Mouse (Mus musculus) embryonic facial prominence, embryonic 15.5 days (tissue): ENCODE measurements around the gene Col23a1. TPM values are rescaled to one million over a fixed set of nuclear protein-coding genes. Genes with fewer than 3 reads are reported as not detected.

Experiments
- ATAC-seq: fragments of 200-750 bp; cut with Nextera tagmentation; 2 replicates; pipeline ENCODE4 v1.8.0; 2017; ENCODE audit warnings: low read depth, moderate TSS enrichment; ENCODE audit not compliant: insufficient number of reproducible peaks, low FRiP score, low TSS enrichment
- H3K27ac ChIP-seq: fragments of 300-500 bp; sonication (generic); replicated peaks from 2 replicates; pipeline ENCODE4 v1.5.1; 2015; ENCODE audit warnings: mild to moderate bottlenecking, inconsistent platforms
- H3K27me3 ChIP-seq: fragments of 300-500 bp; sonication (generic); 2 replicates; pipeline ENCODE4 v1.6.1; 2015; ENCODE audit warnings: inconsistent platforms
- H3K36me3 ChIP-seq: fragments of 300-500 bp; sonication (generic); 2 replicates; pipeline ENCODE4 v1.6.1; 2015; ENCODE audit warnings: mild to moderate bottlenecking, inconsistent platforms
- H3K4me1 ChIP-seq: fragments of 300-500 bp; sonication (generic); 2 replicates; pipeline ENCODE4 v1.6.1; 2015; ENCODE audit warnings: inconsistent platforms
- H3K4me2 ChIP-seq: fragments of 300-500 bp; sonication (generic); replicated peaks from 2 replicates; pipeline ENCODE4 v1.6.1; 2015; ENCODE audit warnings: mild to moderate bottlenecking, inconsistent platforms
- H3K4me3 ChIP-seq: fragments of 300-500 bp; sonication (generic); replicated peaks from 2 replicates; pipeline ENCODE4 v1.5.1; 2015; ENCODE audit warnings: mild to moderate bottlenecking, inconsistent platforms
- H3K9ac ChIP-seq: fragments of 300-500 bp; sonication (generic); 2 replicates; pipeline ENCODE4 v1.6.1; 2015; ENCODE audit warnings: inconsistent platforms
- H3K9me3 ChIP-seq: fragments of 300-500 bp; sonication (generic); replicated peaks from 2 replicates; pipeline ENCODE4 v1.6.1; 2016; ENCODE audit warnings: inconsistent platforms
- WGBS: fragments of 180-500 bp; shearing (Covaris S2); methylation state at CpG from one replicate; pipeline ENCODE4 v1.1.7; 2015; 5-methylcytosine and 5-hydroxymethylcytosine counted together
- polyA plus RNA-seq: library from polyadenylated mRNA; unstranded; fragments of >200 nt; fragmentation: Nextera tagmentation; extraction: Ambion mirVana; gene quantifications from 2 replicates; pipeline ENCODE4 v1.2.1, GENCODE M21; 2015

The Col23a1 gene
- polyA plus RNA-seq, 1 experiment from 2014 or later, result 26.2 TPM

- no peaks in the 10 kb centered on the region for H3K4me1 ChIP-seq
- H3K4me2 ChIP-seq, result no peak overlapping the region
- no peaks in the 10 kb centered on the region for H3K36me3 ChIP-seq
- H3K4me3 ChIP-seq, result no peak overlapping the region
- H3K27me3 ChIP-seq, result no peaks in the 10 kb centered on the region
- WGBS, result 77% methylated on average over 11 of the region's 11 CpGs
- no peaks in the 10 kb centered on the region for H3K9me3 ChIP-seq
- no peak overlapping the region for H3K27ac ChIP-seq
- ATAC-seq, result no peak
- no peak overlapping the region for H3K9ac ChIP-seq
These were observed 40.4 kb downstream of the Col23a1 start for GRCm38 (mm10) chr11:51329837-51330714.

- Histone ChIP-seq H3K4me2 (no peak overlapping the region), H3K9ac (no peak overlapping the region)
- ATAC-seq, result no peak
These were observed 44.3 kb downstream of the Col23a1 start for GRCm38 (mm10) chr11:51334017-51334416.

GRCm38 (mm10) chr11:51337585-51337984 lies 47.9 kb downstream of the Col23a1 start:
- H3K36me3 ChIP-seq, result no peaks in the 10 kb centered on the region
- peak overlapping the region; percentile 55; the same call in 1 of the 2 replicates for H3K27ac ChIP-seq
- WGBS, result 42% methylated on average over 6 of the region's 6 CpGs
- no peak overlapping the region for H3K4me3 ChIP-seq
- no peak overlapping the region for H3K4me2 ChIP-seq
- H3K9me3 ChIP-seq, result no peaks in the 10 kb centered on the region
- peaks cover 23% of the 10 kb centered on the region for H3K4me1 ChIP-seq
- H3K9ac ChIP-seq, result no peak overlapping the region
- no peaks in the 10 kb centered on the region for H3K27me3 ChIP-seq
- peak; percentile 67 for ATAC-seq

More at GRCm38 (mm10) chr11:51334017-51334416, 44.3 kb downstream of the Col23a1 start:
- peaks cover 23% of the 10 kb centered on the region for H3K4me1 ChIP-seq
- no peaks in the 10 kb centered on the region for H3K9me3 ChIP-seq
- 78% methylated on average over 5 of the region's 5 CpGs for WGBS
- no peak overlapping the region for H3K27ac ChIP-seq
- no peaks in the 10 kb centered on the region for H3K36me3 ChIP-seq
- H3K27me3 ChIP-seq, result no peaks in the 10 kb centered on the region
- no peak overlapping the region for H3K4me3 ChIP-seq

GRCm38 (mm10) chr11:51338416-51338815 lies 48.7 kb downstream of the Col23a1 start:
- Histone ChIP-seq H3K27ac (no peak overlapping the region; the same call in 1 of the 2 replicates), H3K9ac (no peak overlapping the region), H3K4me3 (no peak overlapping the region), H3K4me1 (peaks cover 24% of the 10 kb centered on the region), H3K36me3 (no peaks in the 10 kb centered on the region), H3K9me3 (no peaks in the 10 kb centered on the region), H3K4me2 (0 out of 2 replicates have a peak overlapping the region, but pooled peaks have one; percentile 2), H3K27me3 (no peaks in the 10 kb centered on the region)
- no peak for ATAC-seq
- 66% methylated on average over 7 of the region's 7 CpGs for WGBS

- 53% methylated on average over 2 of the region's 2 CpGs for WGBS
- H3K4me1 ChIP-seq, result peaks cover 31% of the 10 kb centered on the region
- H3K9me3 ChIP-seq, result no peaks in the 10 kb centered on the region
- no peak overlapping the region for H3K9ac ChIP-seq
- H3K36me3 ChIP-seq, result no peaks in the 10 kb centered on the region
- H3K4me3 ChIP-seq, result no peak overlapping the region
- no peak overlapping the region for H3K4me2 ChIP-seq
- ATAC-seq, result no peak
- no peaks in the 10 kb centered on the region for H3K27me3 ChIP-seq
- no peak overlapping the region for H3K27ac ChIP-seq
These were observed 51.4 kb downstream of the Col23a1 start for GRCm38 (mm10) chr11:51341091-51341490.

- ATAC-seq, result no peak
- no peak overlapping the region for H3K4me2 ChIP-seq
- no peaks in the 10 kb centered on the region for H3K9me3 ChIP-seq
- no peak overlapping the region for H3K9ac ChIP-seq
- 85% methylated on average over 6 of the region's 6 CpGs for WGBS
- H3K36me3 ChIP-seq, result no peaks in the 10 kb centered on the region
- no peaks in the 10 kb centered on the region for H3K27me3 ChIP-seq
- H3K27ac ChIP-seq, result no peak overlapping the region
- H3K4me3 ChIP-seq, result no peak overlapping the region
- H3K4me1 ChIP-seq, result peaks cover 23% of the 10 kb centered on the region
These were observed 53.1 kb downstream of the Col23a1 start for GRCm38 (mm10) chr11:51342776-51343175.

- Histone ChIP-seq H3K4me3 (no peak overlapping the region), H3K36me3 (no peaks in the 10 kb centered on the region), H3K27me3 (no peaks in the 10 kb centered on the region), H3K27ac (no peak overlapping the region), H3K4me1 (peaks cover 18% of the 10 kb centered on the region), H3K9ac (no peak overlapping the region), H3K9me3 (no peaks in the 10 kb centered on the region), H3K4me2 (no peak overlapping the region)
- 72% methylated on average over 4 of the region's 4 CpGs for WGBS
- ATAC-seq, result no peak
These were observed 53.6 kb downstream of the Col23a1 start for GRCm38 (mm10) chr11:51343312-51343711.

- Histone ChIP-seq H3K27me3 (no peaks in the 10 kb centered on the region), H3K9ac (no peak overlapping the region), H3K9me3 (no peaks in the 10 kb centered on the region), H3K36me3 (no peaks in the 10 kb centered on the region), H3K4me2 (no peak overlapping the region), H3K27ac (no peak overlapping the region), H3K4me3 (no peak overlapping the region), H3K4me1 (peaks cover 17% of the 10 kb centered on the region)
- no peak for ATAC-seq
- WGBS, result 84% methylated on average over 5 of the region's 5 CpGs
These were observed 54.1 kb downstream of the Col23a1 start for GRCm38 (mm10) chr11:51343728-51344289.

GRCm38 (mm10) chr11:51345481-51346465 lies 56.1 kb downstream of the Col23a1 start:
- H3K4me2 ChIP-seq, result no peak overlapping the region
- H3K9me3 ChIP-seq, result no peaks in the 10 kb centered on the region
- WGBS, result 72% methylated on average over 21 of the region's 21 CpGs
- no peaks in the 10 kb centered on the region for H3K27me3 ChIP-seq
- no peak overlapping the region for H3K27ac ChIP-seq
- H3K4me1 ChIP-seq, result peaks cover 22% of the 10 kb centered on the region
- no peak for ATAC-seq
- no peaks in the 10 kb centered on the region for H3K36me3 ChIP-seq
- H3K4me3 ChIP-seq, result no peak overlapping the region
- no peak overlapping the region for H3K9ac ChIP-seq

GRCm38 (mm10) chr11:51347756-51348155 lies 58.0 kb downstream of the Col23a1 start:
- 0 out of 2 replicates have a peak overlapping the region, but pooled peaks have one; percentile 11 for H3K27ac ChIP-seq
- H3K36me3 ChIP-seq, result no peaks in the 10 kb centered on the region
- H3K4me1 ChIP-seq, result peaks cover 38% of the 10 kb centered on the region
- H3K9ac ChIP-seq, result no peak overlapping the region
- H3K27me3 ChIP-seq, result no peaks in the 10 kb centered on the region
- no peak overlapping the region for H3K4me2 ChIP-seq
- H3K4me3 ChIP-seq, result no peak overlapping the region
- H3K9me3 ChIP-seq, result no peaks in the 10 kb centered on the region
- whole genome bisulfite sequencing, result 21% methylated on average over 2 of the region's 2 CpGs
- no peak for ATAC-seq

- H3K36me3 ChIP-seq, result no peaks in the 10 kb centered on the region
- H3K4me1 ChIP-seq, result peaks cover 36% of the 10 kb centered on the region
- no peak overlapping the region for H3K9ac ChIP-seq
- H3K4me3 ChIP-seq, result no peak overlapping the region
- H3K4me2 ChIP-seq, result no peak overlapping the region
- 0 out of 2 replicates have a peak overlapping the region, but pooled peaks have one; percentile 4 for H3K27ac ChIP-seq
- no peak for ATAC-seq
- no peaks in the 10 kb centered on the region for H3K27me3 ChIP-seq
- no peaks in the 10 kb centered on the region for H3K9me3 ChIP-seq
These were observed 59.9 kb downstream of the Col23a1 start for GRCm38 (mm10) chr11:51349665-51350064.
